Mouse (Mus musculus): ENCODE measurements around the gene 4930556J24Rik. TPM values are rescaled to one million over a fixed set of nuclear protein-coding genes. Genes with fewer than 3 reads are reported as not detected.

The 4930556J24Rik gene
- polyA plus RNA-seq, 1 experiment from 2014 or later: not detected

GRCm38 (mm10) chr11:4001603-4002002 is 25.0 kb upstream of the 4930556J24Rik start:
- no peak overlapping the region for H3K9ac ChIP-seq (replicated peaks)
- H3K4me1 ChIP-seq (ENCODE audit: insufficient read depth): peaks cover 7% of the 10 kb centered on the region; the same call in 1 of the 2 replicates
- H3K4me3 ChIP-seq (ENCODE audit: low read depth, low read length): no peak overlapping the region
- H3K27ac ChIP-seq (ENCODE audit: low read depth): no peak overlapping the region
- no peaks in the 10 kb centered on the region for H3K9me3 ChIP-seq (ENCODE audit: low read length)
- no peak overlapping the region for H3K4me2 ChIP-seq (ENCODE audit: low read depth, low read length)
- TF ChIP-seq CTCF (IDR thresholded peaks at IDR 0.05; ENCODE audit: low read depth) (peak; percentile 83), EP300 (IDR thresholded peaks at IDR 0.05; ENCODE audit: low read depth) (no peak)
- 6% methylated on average over 5 of the region's 5 CpGs for WGBS (ENCODE audit: insufficient replicate concordance)
- ATAC-seq (peak; percentile 51; the same call in 1 of the 2 replicates), DNase-seq (peak; percentile 80)
- H3K27me3 ChIP-seq (ENCODE audit: insufficient read depth, low read length): peaks cover 17% of the 10 kb centered on the region
- no peaks in the 10 kb centered on the region for H3K36me3 ChIP-seq (replicated peaks; ENCODE audit: insufficient read depth, low read length)

GRCm38 (mm10) chr11:3999547-3999946 is 23.0 kb upstream of the 4930556J24Rik start:
- TF ChIP-seq EP300 (IDR thresholded peaks at IDR 0.05; ENCODE audit: low read depth): no peak
- no peak for TF ChIP-seq CTCF (IDR thresholded peaks at IDR 0.05; ENCODE audit: low read depth)
- H3K9me3 ChIP-seq (ENCODE audit: low read length): no peaks in the 10 kb centered on the region
- H3K9ac ChIP-seq (replicated peaks): no peak overlapping the region
- no peak overlapping the region for H3K4me2 ChIP-seq (ENCODE audit: low read depth, low read length)
- DNase-seq (no peak), ATAC-seq (no peak)
- H3K4me3 ChIP-seq (ENCODE audit: low read depth, low read length): no peak overlapping the region
- H3K36me3 ChIP-seq (replicated peaks; ENCODE audit: insufficient read depth, low read length): no peaks in the 10 kb centered on the region
- H3K27me3 ChIP-seq (ENCODE audit: insufficient read depth, low read length): peaks cover 17% of the 10 kb centered on the region
- 68% methylated on average over 5 of the region's 5 CpGs for WGBS (ENCODE audit: insufficient replicate concordance)
- peaks cover 7% of the 10 kb centered on the region; the same call in 1 of the 2 replicates for H3K4me1 ChIP-seq (ENCODE audit: insufficient read depth)
- H3K27ac ChIP-seq (ENCODE audit: low read depth): no peak overlapping the region

GRCm38 (mm10) chr11:3997978-3998720 is 21.6 kb upstream of the 4930556J24Rik start:
- WGBS (ENCODE audit: insufficient replicate concordance): 4% methylated on average over 66 of the region's 66 CpGs
- H3K4me1 ChIP-seq (ENCODE audit: insufficient read depth): peaks cover 7% of the 10 kb centered on the region; the same call in 1 of the 2 replicates
- H3K4me2 ChIP-seq (ENCODE audit: low read depth, low read length): peak overlapping the region; percentile 54
- H3K27ac ChIP-seq (ENCODE audit: low read depth): no peak overlapping the region
- ATAC-seq: no peak
- peaks cover 17% of the 10 kb centered on the region for H3K27me3 ChIP-seq (ENCODE audit: insufficient read depth, low read length)
- TF ChIP-seq EP300 (IDR thresholded peaks at IDR 0.05; ENCODE audit: low read depth) (no peak), CTCF (IDR thresholded peaks at IDR 0.05; ENCODE audit: low read depth) (no peak)
- H3K9ac ChIP-seq (replicated peaks): no peak overlapping the region
- no peak for DNase-seq
- no peaks in the 10 kb centered on the region for H3K9me3 ChIP-seq (ENCODE audit: low read length)
- peak overlapping the region; percentile 17; the same call in 1 of the 2 replicates for H3K4me3 ChIP-seq (ENCODE audit: low read depth, low read length)
- H3K36me3 ChIP-seq (replicated peaks; ENCODE audit: insufficient read depth, low read length): no peaks in the 10 kb centered on the region

- no peak overlapping the region for H3K4me2 ChIP-seq (ENCODE audit: low read depth, low read length)
- H3K27ac ChIP-seq (ENCODE audit: low read depth): no peak overlapping the region
- H3K36me3 ChIP-seq (replicated peaks; ENCODE audit: insufficient read depth, low read length): no peaks in the 10 kb centered on the region
- no peak for ATAC-seq
- TF ChIP-seq EP300 (IDR thresholded peaks at IDR 0.05; ENCODE audit: low read depth) (no peak), CTCF (IDR thresholded peaks at IDR 0.05; ENCODE audit: low read depth) (no peak)
- H3K27me3 ChIP-seq (ENCODE audit: insufficient read depth, low read length): peaks cover 17% of the 10 kb centered on the region
- peak; percentile 8 for DNase-seq
- WGBS (ENCODE audit: insufficient replicate concordance): 80% methylated on average over 3 of the region's 3 CpGs
- H3K4me1 ChIP-seq (ENCODE audit: insufficient read depth): peaks cover 7% of the 10 kb centered on the region; the same call in 1 of the 2 replicates
- no peak overlapping the region for H3K4me3 ChIP-seq (ENCODE audit: low read depth, low read length)
- H3K9me3 ChIP-seq (ENCODE audit: low read length): no peaks in the 10 kb centered on the region
- H3K9ac ChIP-seq (replicated peaks): no peak overlapping the region
These were observed 20.3 kb upstream of the 4930556J24Rik start for GRCm38 (mm10) chr11:3996840-3997239.

GRCm38 (mm10) chr11:3995511-3995910 is 18.9 kb upstream of the 4930556J24Rik start:
- WGBS (ENCODE audit: insufficient replicate concordance): 50% methylated on average over 5 of the region's 5 CpGs
- no peak overlapping the region for H3K9ac ChIP-seq (replicated peaks)
- no peak overlapping the region for H3K4me3 ChIP-seq (ENCODE audit: low read depth, low read length)
- DNase-seq (no peak), ATAC-seq (no peak)
- H3K27ac ChIP-seq (ENCODE audit: low read depth): no peak overlapping the region
- H3K4me2 ChIP-seq (ENCODE audit: low read depth, low read length): no peak overlapping the region
- H3K27me3 ChIP-seq (ENCODE audit: insufficient read depth, low read length): peaks cover 17% of the 10 kb centered on the region
- no peaks in the 10 kb centered on the region for H3K36me3 ChIP-seq (replicated peaks; ENCODE audit: insufficient read depth, low read length)
- peaks cover 7% of the 10 kb centered on the region; the same call in 1 of the 2 replicates for H3K4me1 ChIP-seq (ENCODE audit: insufficient read depth)
- no peak for TF ChIP-seq CTCF (IDR thresholded peaks at IDR 0.05; ENCODE audit: low read depth)
- no peak for TF ChIP-seq EP300 (IDR thresholded peaks at IDR 0.05; ENCODE audit: low read depth)
- H3K9me3 ChIP-seq (ENCODE audit: low read length): no peaks in the 10 kb centered on the region

- Histone ChIP-seq H3K4me1 (ENCODE audit: insufficient read depth) (peaks cover 7% of the 10 kb centered on the region; the same call in 1 of the 2 replicates), H3K4me2 (ENCODE audit: low read depth, low read length) (no peak overlapping the region), H3K4me3 (ENCODE audit: low read depth, low read length) (no peak overlapping the region), H3K9me3 (ENCODE audit: low read length) (no peaks in the 10 kb centered on the region), H3K27me3 (ENCODE audit: insufficient read depth, low read length) (peaks cover 15% of the 10 kb centered on the region), H3K36me3 (replicated peaks; ENCODE audit: insufficient read depth, low read length) (no peaks in the 10 kb centered on the region), H3K9ac (replicated peaks) (no peak overlapping the region), H3K27ac (ENCODE audit: low read depth) (no peak overlapping the region)
- no peak for ATAC-seq
- DNase-seq: no peak
- 79% methylated on average over 6 of the region's 6 CpGs for WGBS (ENCODE audit: insufficient replicate concordance)
- TF ChIP-seq CTCF (IDR thresholded peaks at IDR 0.05; ENCODE audit: low read depth) (no peak), EP300 (IDR thresholded peaks at IDR 0.05; ENCODE audit: low read depth) (no peak)
These were observed 17.3 kb upstream of the 4930556J24Rik start for GRCm38 (mm10) chr11:3993914-3994313.

Measured in liver, postnatal 0 days (tissue).